Mouse (Mus musculus): Measurements from ENCODE around the gene Cdk17.
A peak's percentile ranks its signal among the peaks of the same experiment; 100 is the strongest.

The Cdk17 gene

GRCm38 (mm10) chr10:93231893-93232292 lies 71.2 kb downstream of the Cdk17 start:
- no peak for DNase-seq

DNA sequence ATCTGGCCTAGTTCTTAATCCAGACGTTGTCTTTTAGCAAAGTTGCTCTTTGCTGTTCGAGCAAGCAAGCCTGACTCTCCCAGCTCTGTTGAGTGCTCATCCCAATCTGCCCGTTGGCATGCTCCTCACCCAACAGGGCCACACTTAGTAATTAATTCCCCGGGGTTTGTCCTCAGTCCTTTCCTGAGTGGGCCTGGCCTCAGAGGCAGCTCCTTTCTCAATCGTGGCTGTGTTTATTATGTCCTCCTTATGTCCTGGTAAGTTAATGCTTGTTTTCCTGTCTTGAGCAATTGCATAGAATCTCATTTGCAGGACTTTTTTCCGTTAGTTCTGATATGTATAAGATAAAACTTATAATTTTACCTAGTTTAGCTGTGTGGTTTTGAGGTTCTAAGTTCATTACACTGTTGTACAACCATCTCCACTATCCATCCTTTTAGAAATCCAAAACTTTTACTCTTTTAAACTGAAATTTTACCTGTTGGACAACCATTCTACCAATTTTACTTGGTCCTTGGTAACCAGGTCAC lies 73.1 kb downstream of the Cdk17 start:
- DNase-seq = no peak

GRCm38 (mm10) chr10:93234692-93235091 lies 74.0 kb downstream of the Cdk17 start:
- DNase-seq = no peak

GRCm38 (mm10) chr10:93239201-93239806 lies 78.6 kb downstream of the Cdk17 start:
- no peak for DNase-seq

GRCm38 (mm10) chr10:93242208-93242607 lies 81.5 kb downstream of the Cdk17 start:
- DNase-seq = no peak

- DNase-seq = no peak
Measured at GRCm38 (mm10) chr10:93242861-93243260, 82.2 kb downstream of the Cdk17 start.

GRCm38 (mm10) chr10:93244209-93244705 lies 83.6 kb downstream of the Cdk17 start:
- DNase-seq = no peak

DNA sequence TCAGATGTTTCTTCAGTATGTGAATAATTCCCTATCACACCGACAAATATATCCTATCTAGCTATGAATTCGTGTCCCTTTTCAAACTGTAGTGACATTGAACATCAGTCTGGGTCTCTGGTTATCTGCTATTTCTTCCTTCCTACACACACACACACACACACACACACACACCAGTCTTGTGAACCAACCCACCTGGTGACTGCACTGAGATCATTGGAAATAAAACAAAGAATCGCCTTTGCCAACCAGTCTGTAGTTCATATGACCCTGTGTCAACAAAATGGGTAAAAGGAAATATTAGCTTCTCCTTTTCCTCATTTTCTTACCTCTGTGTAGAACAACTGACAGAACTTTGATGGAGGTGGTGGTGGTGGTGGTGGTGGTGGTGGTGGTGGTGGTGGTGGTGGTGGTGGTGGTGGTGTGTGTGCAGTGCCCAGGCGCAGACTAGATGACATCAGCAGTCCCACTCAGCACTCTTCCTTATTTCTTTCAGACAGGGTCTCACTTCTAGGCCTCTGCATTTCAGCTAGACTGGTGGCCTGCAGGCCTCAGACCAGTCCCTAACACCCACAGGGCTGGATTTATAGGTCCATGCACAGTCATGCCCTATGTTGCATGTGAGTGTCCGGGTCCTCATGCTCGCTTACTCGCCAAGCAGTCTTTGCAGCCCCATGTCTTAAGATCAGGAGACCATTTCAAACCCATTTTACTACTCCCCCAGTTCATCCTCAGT lies 85.7 kb downstream of the Cdk17 start:
- DNase-seq = no peak

GRCm38 (mm10) chr10:93247422-93247821 lies 86.7 kb downstream of the Cdk17 start:
- DNase-seq = no peak

DNA sequence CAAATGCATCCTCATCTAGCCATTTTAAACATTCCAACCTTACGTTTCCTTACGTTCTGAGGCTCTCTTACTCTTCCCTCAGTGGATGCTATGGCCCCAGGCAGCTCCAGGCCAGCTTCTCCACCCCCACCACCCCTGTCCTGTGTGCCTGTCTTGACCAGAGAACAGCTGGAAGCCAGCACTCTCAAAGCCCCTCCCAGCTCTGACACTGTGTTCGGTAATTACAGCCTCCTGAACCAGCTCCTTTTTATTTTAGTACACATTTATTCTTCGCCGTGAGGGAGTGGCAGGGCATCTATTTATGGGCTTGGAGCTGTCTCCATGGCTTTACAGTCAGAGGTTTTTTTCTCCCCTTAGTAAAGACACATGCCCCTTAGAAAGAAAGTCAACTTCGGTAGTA lies 87.2 kb downstream of the Cdk17 start:
- no peak for DNase-seq

GRCm38 (mm10) chr10:93248416-93248815 lies 87.7 kb downstream of the Cdk17 start:
- no peak for DNase-seq

DNA sequence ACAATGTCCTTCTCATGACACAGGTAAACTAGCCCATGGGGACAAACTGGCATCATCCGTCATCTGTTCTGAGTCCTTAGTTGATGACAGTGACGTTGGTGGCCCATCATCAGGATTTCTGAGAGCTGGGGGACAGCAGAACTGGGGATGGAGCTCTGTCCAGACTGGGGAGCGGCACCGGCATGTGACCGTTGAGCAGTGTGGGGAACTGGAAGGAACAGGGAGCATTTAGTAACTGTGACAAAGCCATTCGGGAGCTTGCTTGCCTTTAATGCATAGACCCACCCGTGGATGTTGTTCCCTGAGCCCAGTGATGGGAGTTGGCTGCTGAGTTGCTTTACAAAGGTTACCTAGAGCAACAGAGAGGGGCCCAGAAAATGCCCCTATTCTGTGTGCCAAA lies 89.2 kb downstream of the Cdk17 start:
- no peak for DNase-seq

- DNase-seq = no peak
Measured at GRCm38 (mm10) chr10:93250436-93251317, 90.0 kb downstream of the Cdk17 start.

DNA sequence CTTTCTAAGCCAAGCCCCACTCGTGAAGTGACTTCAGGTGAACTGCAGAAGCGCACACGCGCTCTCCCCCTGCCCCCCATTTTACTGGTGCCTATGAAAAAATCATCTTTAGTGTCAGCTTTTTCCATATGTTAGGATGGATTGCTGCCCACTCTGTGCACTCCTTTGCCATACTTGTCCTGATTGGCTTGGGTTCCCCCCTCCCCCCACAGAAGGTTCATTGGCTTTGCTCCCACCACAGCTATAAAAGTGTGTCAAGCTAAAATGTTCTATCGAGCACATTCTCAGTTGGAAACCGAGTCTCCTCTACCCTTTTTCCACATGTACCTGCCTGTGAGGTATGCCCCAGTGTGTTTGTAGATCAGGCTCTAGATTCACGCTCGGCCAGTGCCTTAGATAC lies 90.8 kb downstream of the Cdk17 start:
- DNase-seq = no peak

DNA sequence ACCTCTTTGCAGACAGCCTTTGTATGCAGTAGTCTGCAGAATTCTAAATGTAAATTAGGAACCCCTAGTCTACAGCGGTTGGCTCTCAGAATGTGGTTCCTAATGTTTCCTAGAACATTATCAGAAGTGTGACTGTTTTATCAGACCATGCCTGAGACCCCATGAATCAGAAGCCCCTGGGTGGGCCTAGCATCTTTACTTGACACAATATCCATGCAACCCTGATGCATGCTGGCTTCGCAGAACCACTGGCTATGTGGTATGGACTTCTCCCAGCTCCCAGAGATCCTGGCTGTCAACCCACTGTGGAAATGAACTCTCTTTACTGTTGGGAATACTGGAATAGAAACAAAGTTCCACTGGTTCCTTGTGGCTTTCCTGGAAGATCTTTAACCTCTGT lies 92.0 kb downstream of the Cdk17 start:
- no peak for DNase-seq

DNA sequence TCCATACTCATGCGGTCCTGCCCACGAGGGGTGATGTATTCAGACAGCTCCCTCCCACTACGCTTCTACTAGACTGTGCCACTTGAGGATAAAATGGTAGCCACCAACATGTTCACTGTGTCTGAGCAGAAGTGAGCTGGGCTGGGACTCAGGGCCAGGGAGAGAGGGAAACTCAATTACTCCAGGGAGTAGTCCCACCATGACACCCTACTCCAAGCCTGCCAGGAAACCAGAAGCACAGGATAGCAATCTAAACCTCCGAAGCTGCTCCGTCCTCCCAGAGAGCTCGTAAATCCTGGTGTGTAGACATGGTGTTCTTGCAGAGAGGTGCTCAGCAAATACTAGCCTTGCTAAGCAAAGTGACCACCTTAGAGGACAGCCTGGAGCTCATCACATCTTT lies 92.5 kb downstream of the Cdk17 start:
- no peak for DNase-seq

- DNase-seq = no peak
Measured at GRCm38 (mm10) chr10:93255294-93255693, 94.6 kb downstream of the Cdk17 start.

DNA sequence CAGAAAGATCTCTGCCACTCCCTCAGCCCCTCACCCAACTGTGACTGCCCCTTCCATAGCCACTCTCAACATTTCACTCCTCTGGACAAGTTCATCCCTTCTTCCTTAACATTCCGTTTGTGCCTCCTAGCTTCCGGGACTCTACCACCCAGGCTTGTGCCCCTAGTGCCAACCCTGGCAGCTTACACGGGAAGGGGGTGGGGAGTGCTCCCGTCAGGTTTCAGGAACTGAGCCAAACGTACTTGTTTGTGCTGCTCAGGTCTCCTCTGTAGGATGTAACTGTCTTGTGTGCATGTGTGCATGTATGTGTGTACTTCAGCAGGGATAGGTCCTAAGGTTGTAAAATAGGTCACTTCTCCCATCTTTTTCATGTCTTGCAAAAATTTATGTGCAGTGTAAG lies 99.2 kb downstream of the Cdk17 start:
- DNase-seq = no peak

- DNase-seq = peak; percentile 39 to 49
Measured at GRCm38 (mm10) chr10:93261132-93261980, 100.7 kb downstream of the Cdk17 start.

GRCm38 (mm10) chr10:93261981-93262499 lies 101.4 kb downstream of the Cdk17 start:
- DNase-seq = no peak

DNA sequence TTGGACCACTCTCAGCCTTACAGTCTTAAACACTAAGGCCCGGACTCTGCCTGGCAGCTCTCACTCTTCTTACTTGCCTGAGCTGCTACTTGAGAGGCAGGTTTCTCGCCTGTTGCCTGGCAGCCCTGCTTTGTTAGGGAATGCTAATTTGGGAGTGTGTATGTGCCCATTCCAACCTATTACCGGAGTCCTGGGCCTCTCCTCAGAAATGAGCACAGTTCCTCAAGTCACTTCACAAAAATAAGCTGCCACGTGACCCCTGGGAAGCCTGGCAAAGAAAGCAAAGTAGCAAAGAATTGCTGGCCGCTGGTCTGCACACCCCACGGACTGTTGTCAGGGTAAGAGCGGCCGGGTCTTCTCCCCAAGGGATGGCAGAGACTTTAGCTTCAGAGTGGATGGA lies 102.8 kb downstream of the Cdk17 start:
- DNase-seq = no peak

GRCm38 (mm10) chr10:93264001-93264400 lies 103.3 kb downstream of the Cdk17 start:
- no peak for DNase-seq
